Mouse (Mus musculus): ENCODE data around the gene Nhej1.

Nhej1 gene

GRCm38 (mm10) chr1:75124346-75125321 is at the start of gene Nhej1:
Gene Nhej1 (minus strand): TSS chr1:75125200.
- DNase-seq (ENCODE audit: low read depth, low spot score), result peak; percentile 99

GRCm38 (mm10) chr1:75168472-75169464 is 43.8 kb upstream of the Nhej1 start, which contains the start of gene Zfand2b:
Gene Zfand2b (plus strand): TSS chr1:75168646.
- DNase-seq (ENCODE audit: low read depth, low spot score), result peak; percentile 98

- DNase-seq (ENCODE audit: low read depth, low spot score), result no peak
Measured at GRCm38 (mm10) chr1:75168093-75168471, 43.1 kb upstream of the Nhej1 start.

- no peak for DNase-seq (ENCODE audit: low read depth, low spot score)
Measured at GRCm38 (mm10) chr1:75160256-75160617, 35.2 kb upstream of the Nhej1 start.

- DNase-seq (ENCODE audit: low read depth, low spot score), result no peak
Measured at GRCm38 (mm10) chr1:75159540-75160255, 34.7 kb upstream of the Nhej1 start.

GRCm38 (mm10) chr1:75158990-75159389 is 34.0 kb upstream of the Nhej1 start:
- DNase-seq (ENCODE audit: low read depth, low spot score), result no peak

- no peak for DNase-seq (ENCODE audit: low read depth, low spot score)
Measured at GRCm38 (mm10) chr1:75155837-75156236, 30.8 kb upstream of the Nhej1 start.

GRCm38 (mm10) chr1:75148727-75149126 is 23.7 kb upstream of the Nhej1 start:
- DNase-seq (ENCODE audit: low read depth, low spot score), result no peak

GRCm38 (mm10) chr1:75147411-75148135 is 22.6 kb upstream of the Nhej1 start:
- DNase-seq (ENCODE audit: low read depth, low spot score), result no peak

- DNase-seq (ENCODE audit: low read depth, low spot score), result no peak
Measured at GRCm38 (mm10) chr1:75145589-75145988, 20.6 kb upstream of the Nhej1 start.

- peak; percentile 97 for DNase-seq (ENCODE audit: low read depth, low spot score)
Measured at GRCm38 (mm10) chr1:75142301-75143261, 17.6 kb upstream of the Nhej1 start, which contains the start of the genes Cnppd1 and Retreg2. Gene Cnppd1 (minus strand): TSS chr1:75142711. Gene Retreg2 (plus strand): TSS chr1:75142778.

GRCm38 (mm10) chr1:75141486-75142190 is 16.6 kb upstream of the Nhej1 start:
- peak; percentile 61 for DNase-seq (ENCODE audit: low read depth, low spot score)

GRCm38 (mm10) chr1:75140601-75141190 is 15.7 kb upstream of the Nhej1 start:
- no peak for DNase-seq (ENCODE audit: low read depth, low spot score)

GRCm38 (mm10) chr1:75138448-75138847 is 13.4 kb upstream of the Nhej1 start:
- no peak for DNase-seq (ENCODE audit: low read depth, low spot score)

- DNase-seq (ENCODE audit: low read depth, low spot score), result no peak
Measured at GRCm38 (mm10) chr1:75136730-75137129, 11.7 kb upstream of the Nhej1 start.

GRCm38 (mm10) chr1:75136293-75136692 is 11.3 kb upstream of the Nhej1 start:
- no peak for DNase-seq (ENCODE audit: low read depth, low spot score)

GRCm38 (mm10) chr1:75133421-75134207 is 8.6 kb upstream of the Nhej1 start, which contains the start of gene Slc23a3:
Gene Slc23a3 (minus strand): TSS chr1:75133890.
- DNase-seq (ENCODE audit: low read depth, low spot score), result no peak

Data from ZHBTc4 (cell line).